Mouse (Mus musculus): ENCODE data around the gene Rpl23. TPM values are rescaled to one million over a fixed set of nuclear protein-coding genes. Genes with fewer than 3 reads are reported as not detected.

Gene Rpl23
- 693 and 816 TPM in 2 replicates for polyA plus RNA-seq (2015; fragmentation: Nextera tagmentation; extraction: Ambion mirVana)

DNA sequence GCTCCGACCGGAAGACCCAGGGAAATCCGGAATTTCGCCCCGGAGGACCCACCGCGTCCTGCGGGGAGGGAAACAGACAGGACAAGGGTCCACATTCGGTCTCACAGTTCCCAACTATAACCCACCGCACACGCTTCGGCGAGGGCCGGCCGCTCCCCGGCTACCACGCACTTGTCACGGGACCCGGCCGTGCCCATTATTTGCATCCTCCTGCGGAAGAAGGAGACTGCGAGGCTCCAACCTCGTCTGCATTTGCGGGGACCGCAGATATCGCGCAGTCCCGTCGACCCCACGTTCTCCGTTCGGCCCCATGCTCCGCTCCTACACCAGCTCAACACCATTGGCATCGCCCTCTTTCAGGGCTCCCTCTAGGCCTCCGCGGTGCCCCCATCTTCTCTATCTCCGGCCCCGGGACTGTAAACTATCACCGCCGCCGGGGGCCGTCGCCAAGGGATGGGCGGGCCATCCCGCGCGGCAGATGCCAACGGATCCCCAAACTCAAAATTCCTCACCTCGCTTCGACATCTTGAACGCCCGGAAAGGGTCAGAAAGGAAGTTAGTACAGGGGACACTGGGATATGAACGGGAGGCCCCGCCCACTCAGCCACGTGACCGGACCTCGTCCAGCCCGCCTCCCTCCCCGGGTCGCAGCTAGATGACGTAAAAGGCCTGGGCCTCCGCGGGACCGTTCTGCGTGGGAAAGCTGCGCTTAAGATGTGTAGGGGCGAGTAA is at the start of gene Rpl23:
Gene Rpl23, minus strand, starts transcription at position 606 of the 732 bp plus-strand sequence.

DNA sequence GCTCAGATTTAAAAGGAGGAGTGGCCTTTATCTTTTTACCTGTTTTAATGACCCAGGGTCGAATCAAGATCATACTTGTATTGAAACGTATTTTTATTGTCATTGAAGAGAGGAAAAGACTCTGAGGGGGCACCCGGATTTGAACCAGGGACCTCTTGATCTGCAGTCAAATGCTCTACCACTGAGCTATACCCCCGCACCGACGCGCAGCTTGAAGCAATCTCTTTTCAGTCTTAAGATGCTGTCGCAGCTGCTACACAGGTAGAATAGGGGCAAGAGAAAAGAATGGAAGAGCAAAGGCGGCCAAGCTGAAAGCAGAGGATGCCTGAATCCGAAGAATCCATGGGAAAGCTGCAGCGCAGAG is 16.5 kb upstream of the Rpl23 start, which contains the start of gene Lasp1:
Gene Lasp1, plus strand, starts transcription at position 219 of the 364 bp plus-strand sequence.

DNA sequence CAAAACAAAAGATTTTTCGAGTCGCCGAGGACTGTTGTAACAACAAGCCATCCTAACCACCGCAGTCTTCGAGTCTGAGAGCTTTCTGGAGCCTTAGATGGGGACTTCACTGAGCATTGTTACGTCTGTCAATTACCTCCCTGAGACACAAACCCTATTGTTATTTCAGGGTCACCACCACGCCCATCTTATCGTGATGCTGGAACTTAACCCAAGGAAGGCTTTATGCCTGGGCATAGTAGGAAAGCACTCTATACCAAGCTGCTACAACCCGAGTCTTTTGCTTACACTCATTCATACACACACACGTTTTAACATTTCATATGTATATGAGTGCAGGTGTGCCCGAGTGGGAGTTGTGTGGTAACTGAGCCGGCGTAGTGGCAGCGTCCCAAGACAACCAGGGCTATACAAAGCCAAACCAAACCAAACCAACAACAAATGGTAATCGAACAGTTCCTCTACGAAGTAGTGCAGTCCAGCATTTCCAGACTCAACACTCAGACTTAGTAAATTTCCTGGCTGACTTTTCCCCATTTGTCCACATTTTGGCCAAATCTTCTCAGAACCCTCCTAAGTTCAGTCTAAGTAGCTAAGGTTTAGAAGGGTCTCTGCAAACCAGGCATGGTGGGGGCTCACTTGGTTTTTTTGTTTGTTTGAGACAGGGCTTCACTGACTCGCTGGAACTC is 6.3 kb downstream of the Rpl23 start, which contains the start of gene 1700001P01Rik:
Gene 1700001P01Rik, minus strand, starts transcription at position 111 of the 689 bp plus-strand sequence.

DNA sequence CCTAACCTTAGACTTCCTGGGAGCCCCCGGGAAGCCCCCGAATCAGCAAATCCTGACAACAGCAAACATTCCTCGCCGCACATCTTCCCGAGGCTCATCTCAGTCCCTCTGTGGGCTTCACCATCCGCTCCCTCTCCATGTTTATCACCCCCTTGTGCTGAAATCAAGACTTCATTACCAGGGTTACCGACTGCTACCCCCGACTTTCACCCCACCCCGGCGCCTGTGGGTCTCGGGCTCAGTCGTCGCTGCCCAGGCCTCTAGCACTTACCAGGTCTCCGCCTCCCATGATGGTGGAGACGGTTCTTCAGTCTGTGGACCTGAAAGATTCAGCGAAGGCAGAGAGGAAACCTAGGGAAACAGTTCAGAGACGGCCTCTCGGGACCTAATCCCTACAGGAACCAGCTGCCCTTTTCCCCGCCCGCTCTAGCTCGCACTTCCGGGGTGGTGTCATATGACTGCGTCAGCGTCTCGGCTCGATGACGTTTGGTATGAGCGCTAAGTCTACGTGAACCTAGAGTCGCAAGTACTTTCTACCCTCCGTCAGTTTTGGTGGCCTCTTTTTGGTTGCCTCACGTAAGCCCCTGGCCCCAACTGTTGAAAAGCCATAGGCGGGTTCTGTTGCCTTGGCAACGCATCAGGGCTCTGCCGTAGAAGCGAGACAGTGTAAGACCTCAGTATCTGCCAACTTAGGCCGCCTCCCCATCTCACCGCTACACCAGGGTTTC is 15.9 kb downstream of the Rpl23 start, which contains the start of gene Cwc25:
Gene Cwc25, minus strand, starts transcription at position 403 of the 728 bp plus-strand sequence.

DNA sequence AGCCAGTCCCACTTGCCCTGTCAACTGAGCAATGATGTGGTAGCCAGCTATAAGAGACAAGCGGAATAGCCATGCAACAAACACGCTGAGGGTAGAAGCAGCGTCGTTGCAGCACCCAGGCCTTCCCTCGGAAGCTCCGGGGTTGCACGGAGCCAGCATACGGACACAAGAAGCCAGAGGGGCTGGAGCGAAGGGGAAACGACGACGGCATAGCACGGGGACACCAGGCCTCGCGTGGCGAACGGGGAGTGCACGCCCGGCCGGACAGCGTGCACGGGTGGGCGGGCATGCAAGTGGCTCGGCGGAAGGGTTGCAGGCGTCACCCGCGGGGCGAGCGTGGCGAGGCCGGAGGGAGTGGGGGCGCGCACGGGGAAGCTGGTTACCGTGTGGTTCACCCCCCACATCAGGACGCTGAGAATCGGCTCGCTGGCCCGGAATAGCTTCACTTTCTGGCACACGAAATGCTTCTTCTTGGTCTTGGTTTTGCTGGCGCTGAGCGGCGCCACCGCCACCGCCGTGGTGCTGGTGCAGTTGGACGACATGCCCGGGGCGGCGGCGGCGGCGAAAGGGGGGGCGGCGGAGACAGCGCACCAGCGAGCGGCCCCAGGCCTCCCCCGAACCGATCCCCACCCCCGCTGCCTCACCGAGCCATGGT is 38.0 kb downstream of the Rpl23 start, which contains the start of gene Pip4k2b:
Gene Pip4k2b, minus strand, starts transcription at position 642 of the 655 bp plus-strand sequence.

Small RNA genes within 50 kb of the gene (microRNA-seq; reads per million reads assigned to microRNA genes)
- not detected for gene Mir8102 (ENCODE audit: borderline replicate concordance, insufficient number of aligned reads)

Other genes starting within 250 kb of the Rpl23 start
- 1.8 and 2.3 TPM in 2 replicates for gene Srcin1, start 206.3 kb downstream of the Rpl23 start, polyA plus RNA-seq (2015; fragmentation: Nextera tagmentation; extraction: Ambion mirVana)
- 1.1 and 2.2 TPM in 2 replicates for gene Epop, start 152.7 kb downstream of the Rpl23 start, polyA plus RNA-seq (2015; fragmentation: Nextera tagmentation; extraction: Ambion mirVana)
- 1.3 TPM in 2 replicates for gene Mllt6, start 119.0 kb downstream of the Rpl23 start, polyA plus RNA-seq (2015; fragmentation: Nextera tagmentation; extraction: Ambion mirVana)
- 53.6 and 65.4 TPM in 2 replicates for gene Cisd3, start 96.6 kb downstream of the Rpl23 start, polyA plus RNA-seq (2015; fragmentation: Nextera tagmentation; extraction: Ambion mirVana)
- gene Pcgf2, start 81.9 kb downstream of the Rpl23 start, polyA plus RNA-seq (2015; fragmentation: Nextera tagmentation; extraction: Ambion mirVana), result 6.3 and 8.3 TPM in 2 replicates
- gene Psmb3, start 79.0 kb downstream of the Rpl23 start, polyA plus RNA-seq (2015; fragmentation: Nextera tagmentation; extraction: Ambion mirVana), result 662 and 856 TPM in 2 replicates
- 1.0 and 1.2 TPM in 2 replicates for gene Pip4k2b, start 37.7 kb downstream of the Rpl23 start, polyA plus RNA-seq (2015; fragmentation: Nextera tagmentation; extraction: Ambion mirVana)
- gene Cwc25, start 15.9 kb downstream of the Rpl23 start, polyA plus RNA-seq (2015; fragmentation: Nextera tagmentation; extraction: Ambion mirVana), result 11.5 and 17.0 TPM in 2 replicates
- gene 1700001P01Rik, start 6.5 kb downstream of the Rpl23 start, polyA plus RNA-seq (2015; fragmentation: Nextera tagmentation; extraction: Ambion mirVana), result not detected in 2 replicates
- 59.8 and 83.6 TPM in 2 replicates for gene Lasp1, start 16.6 kb upstream of the Rpl23 start, polyA plus RNA-seq (2015; fragmentation: Nextera tagmentation; extraction: Ambion mirVana)
- 6.8 and 7.8 TPM in 2 replicates for gene B230217C12Rik, start 58.3 kb upstream of the Rpl23 start, polyA plus RNA-seq (2015; fragmentation: Nextera tagmentation; extraction: Ambion mirVana)
- 0.27 and 1.0 TPM in 2 replicates for gene Fbxo47, start 101.7 kb upstream of the Rpl23 start, polyA plus RNA-seq (2015; fragmentation: Nextera tagmentation; extraction: Ambion mirVana)
- gene Plxdc1, start 204.0 kb upstream of the Rpl23 start, polyA plus RNA-seq (2015; fragmentation: Nextera tagmentation; extraction: Ambion mirVana), result 2.3 and 4.6 TPM in 2 replicates
- 8.8 and 13.2 TPM in 2 replicates for gene Arl5c, start 213.7 kb upstream of the Rpl23 start, polyA plus RNA-seq (2015; fragmentation: Nextera tagmentation; extraction: Ambion mirVana)
- 10.4 and 14.5 TPM in 2 replicates for gene Cacnb1, start 240.6 kb upstream of the Rpl23 start, polyA plus RNA-seq (2015; fragmentation: Nextera tagmentation; extraction: Ambion mirVana)
- gene Rpl19, start 244.3 kb upstream of the Rpl23 start, polyA plus RNA-seq (2015; fragmentation: Nextera tagmentation; extraction: Ambion mirVana), result 1,043 and 1,145 TPM in 2 replicates